Mouse (Mus musculus) adrenal gland, postnatal 25 days (tissue): ENCODE results near the gene Tpbgl. TPM values are rescaled to one million over a fixed set of nuclear protein-coding genes. Genes with fewer than 3 reads are reported as not detected.

Experiments
- DNase-seq: peaks from one replicate; pipeline ENCODE4 v3.0.0; 2021; ENCODE audit warnings: mixed read lengths
- long read RNA-seq: library from polyadenylated mRNA; stranded (forward); transcript quantifications from one replicate; pipeline ENCODE4 v2.0.0, GENCODE M21; 2021
- total RNA-seq: library from RNA; stranded (reverse); gene quantifications from 2 replicates; pipeline ENCODE4 v1.2.3, GENCODE M21; 2021

Tpbgl gene
- total RNA-seq = 16.6 and 23.2 TPM in 2 replicates
- long read RNA-seq, transcript Tpbgl-201 (1 exons, 3,022 nt) = major isoform, 7 of 7 reads
- long read RNA-seq, partial matches to known transcripts = 0 of 7 reads
- long read RNA-seq, other reads (novel, unspliced or antisense) = 0 of 7 reads

GRCm38 (mm10) chr7:99626376-99627270 lies at the start of gene Tpbgl:
TSS of gene Tpbgl (minus strand) at chr7:99627103.
- DNase-seq = peak; percentile 83

GRCm38 (mm10) chr7:99674890-99675289 lies 48.0 kb upstream of the Tpbgl start:
- DNase-seq = no peak

GRCm38 (mm10) chr7:99674209-99674608 lies 47.3 kb upstream of the Tpbgl start:
- DNase-seq = no peak

- no peak for DNase-seq
These were observed 46.3 kb upstream of the Tpbgl start for GRCm38 (mm10) chr7:99673188-99673587.

- no peak for DNase-seq
These were observed 44.9 kb upstream of the Tpbgl start for GRCm38 (mm10) chr7:99671544-99672435.

GRCm38 (mm10) chr7:99670915-99671314 lies 44.0 kb upstream of the Tpbgl start:
- DNase-seq = no peak

GRCm38 (mm10) chr7:99668802-99669201 lies 41.9 kb upstream of the Tpbgl start:
- peak; percentile 65 for DNase-seq

GRCm38 (mm10) chr7:99667096-99667495 lies 40.2 kb upstream of the Tpbgl start:
- no peak for DNase-seq

GRCm38 (mm10) chr7:99665731-99666452 lies 39.0 kb upstream of the Tpbgl start:
- DNase-seq = no peak

GRCm38 (mm10) chr7:99664571-99665485 lies 37.9 kb upstream of the Tpbgl start:
- peak; percentile 26 for DNase-seq

GRCm38 (mm10) chr7:99663507-99664220 lies 36.8 kb upstream of the Tpbgl start:
- no peak for DNase-seq

GRCm38 (mm10) chr7:99662311-99662710 lies 35.4 kb upstream of the Tpbgl start:
- DNase-seq = no peak

- DNase-seq = peak; percentile 23
These were observed 34.8 kb upstream of the Tpbgl start for GRCm38 (mm10) chr7:99661571-99662230.

GRCm38 (mm10) chr7:99661071-99661470 lies 34.2 kb upstream of the Tpbgl start:
- no peak for DNase-seq

- DNase-seq = peak; percentile 87
These were observed 32.6 kb upstream of the Tpbgl start for GRCm38 (mm10) chr7:99659379-99660029.

- no peak for DNase-seq
These were observed 27.3 kb upstream of the Tpbgl start for GRCm38 (mm10) chr7:99654244-99654643.

GRCm38 (mm10) chr7:99649585-99649984 lies 22.7 kb upstream of the Tpbgl start:
- DNase-seq = no peak

GRCm38 (mm10) chr7:99648623-99649022 lies 21.7 kb upstream of the Tpbgl start:
- peak; percentile 78 for DNase-seq

- DNase-seq = no peak
These were observed 17.8 kb upstream of the Tpbgl start for GRCm38 (mm10) chr7:99644701-99645100.
